In the genomic region with DNA sequence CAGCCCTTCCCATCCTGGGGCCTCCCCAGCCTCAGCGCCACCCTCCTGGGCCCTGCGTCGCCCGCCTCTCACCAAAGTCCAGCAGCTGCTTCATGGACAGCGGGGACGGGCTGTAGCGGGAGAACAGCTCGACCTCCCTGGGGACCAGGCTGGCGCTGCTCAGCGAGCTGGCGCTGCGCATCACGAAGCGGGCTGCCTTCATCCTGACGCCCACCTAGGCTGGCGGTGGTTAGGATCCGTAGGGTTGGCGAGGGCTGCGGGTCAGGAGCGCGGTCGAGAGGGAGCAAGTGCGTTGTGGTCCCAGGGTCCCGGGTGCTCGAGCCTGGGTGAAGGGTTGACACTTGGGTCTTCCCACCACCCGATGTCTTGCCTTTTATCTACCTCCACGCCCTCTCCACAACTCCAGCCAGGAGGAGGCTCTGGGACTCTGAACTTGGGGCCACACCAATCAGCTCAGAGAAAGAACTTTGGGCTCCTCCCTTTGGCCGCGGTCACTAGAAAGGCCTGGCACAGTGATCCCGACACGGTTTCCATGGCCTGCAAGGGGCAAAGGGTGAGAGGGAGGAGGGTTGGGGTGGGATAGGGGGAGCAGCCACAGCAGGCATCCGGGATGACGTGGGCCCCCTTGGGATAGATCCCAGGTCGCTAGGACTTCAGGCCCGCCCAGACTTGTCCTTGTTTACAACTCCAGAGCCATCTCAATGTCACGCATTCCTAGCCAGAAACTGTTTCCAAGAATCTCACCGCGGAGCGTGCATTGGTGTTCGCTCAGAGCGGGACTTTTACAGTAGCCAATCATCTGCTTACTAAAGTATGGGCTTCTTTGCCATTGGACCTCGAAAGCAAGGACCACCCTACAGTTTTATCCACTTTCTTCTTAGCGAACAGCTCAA, we compare ENCODE assay signal across 8 mouse cellular contexts. TPM values are rescaled to one million over a fixed set of nuclear protein-coding genes. Genes with fewer than 3 reads are reported as not detected.
DNase-seq lines count a peak whose midpoint lies in the region; ATAC-seq lines count a peak whose summit lies in the region.

A gene (minus strand): TSS at position 349 of the 893 bp plus-strand sequence.

- under 1% methylated on average over 43 of the region's 43 CpGs for WGBS in forebrain, embryonic 16.5 days
- WGBS in liver, embryonic 13.5 days (ENCODE audit: insufficient replicate concordance), result 3% methylated on average over 43 of the region's 43 CpGs
- 2% methylated on average over 43 of the region's 43 CpGs for WGBS in neural tube, embryonic 14.5 days

- DNase-seq in ES-CJ7 (ENCODE audit: low read depth, low spot score), result peak; percentile 98
- peak; percentile 26 to 33 for DNase-seq in cerebellum, adult 18-20 months
- DNase-seq in heart, postnatal 10 days, result peak; percentile 96 to 97
- peak; percentile 86 to 93 for DNase-seq in kidney, postnatal 4 days
- no peak for DNase-seq in liver, embryonic 13.5 days
- DNase-seq in urinary bladder, adult 18-20 months (ENCODE audit: low spot score in 2 of 2), result peak; percentile 70 to 85

- intact Hi-C loops in heart, postnatal 10 days (cut with DNase I), result loop anchor here (5.0 kb wide), 1 partner anchor 84 kb away; no protein-coding TSS in a partner anchor

- peaks cover 12% of the 10 kb centered on the region for H3K4me1 ChIP-seq in forebrain, embryonic 16.5 days (replicated peaks; ENCODE audit: control insufficient read depth, insufficient read depth, low read length)
- 0 out of 2 replicates have a peak, but pooled peaks cover 5% of the 10 kb centered on the region for H3K4me1 ChIP-seq in liver, embryonic 13.5 days (replicated peaks)
- 0 out of 2 replicates have a peak, but pooled peaks cover 4% of the 10 kb centered on the region for H3K4me1 ChIP-seq in neural tube, embryonic 14.5 days (ENCODE audit: control insufficient read depth, insufficient read depth, low read length)

- no peaks in the 10 kb centered on the region for H3K36me3 ChIP-seq in forebrain, embryonic 16.5 days (ENCODE audit: control insufficient read depth, insufficient read depth)
- H3K36me3 ChIP-seq in liver, embryonic 13.5 days, result no peaks in the 10 kb centered on the region
- no peaks in the 10 kb centered on the region for H3K36me3 ChIP-seq in neural tube, embryonic 14.5 days (ENCODE audit: control insufficient read depth, insufficient read depth, low read length)

- peak within 1 kb of the TSS; percentile 60 for H3K9ac ChIP-seq in forebrain, embryonic 16.5 days (replicated peaks; ENCODE audit: low read depth, low read length)
- peak within 1 kb of the TSS; percentile 45; the same call in 1 of the 2 replicates for H3K9ac ChIP-seq in liver, embryonic 13.5 days
- H3K9ac ChIP-seq in neural tube, embryonic 14.5 days (replicated peaks; ENCODE audit: low read depth, low read length), result peak within 1 kb of the TSS; percentile 52

- peak within 1 kb of the TSS; percentile 97 for H3K4me2 ChIP-seq in forebrain, embryonic 16.5 days (ENCODE audit: low read length)
- peak within 1 kb of the TSS; percentile 65 for H3K4me2 ChIP-seq in liver, embryonic 13.5 days
- peak within 1 kb of the TSS; percentile 99 for H3K4me2 ChIP-seq in neural tube, embryonic 14.5 days (ENCODE audit: low read depth, low read length)

- peak within 1 kb of the TSS; percentile 51 for H3K4me3 ChIP-seq in forebrain, embryonic 16.5 days (replicated peaks; ENCODE audit: low read length)
- H3K4me3 ChIP-seq in liver, embryonic 13.5 days (replicated peaks), result peak within 1 kb of the TSS; percentile 53
- peak within 1 kb of the TSS; percentile 41 for H3K4me3 ChIP-seq in neural tube, embryonic 14.5 days (ENCODE audit: low read depth, low read length)

- H3K27me3 ChIP-seq in forebrain, embryonic 16.5 days (replicated peaks; ENCODE audit: control insufficient read depth, insufficient read depth, low read length), result no peaks in the 10 kb centered on the region
- peaks cover 9% of the 10 kb centered on the region for H3K27me3 ChIP-seq in liver, embryonic 13.5 days
- peaks cover 3% of the 10 kb centered on the region; the same call in 1 of the 2 replicates for H3K27me3 ChIP-seq in neural tube, embryonic 14.5 days (ENCODE audit: control insufficient read depth, insufficient read depth, low read length)

- H3K9me3 ChIP-seq in forebrain, embryonic 16.5 days (ENCODE audit: control insufficient read depth, low read length), result no peaks in the 10 kb centered on the region
- no peaks in the 10 kb centered on the region for H3K9me3 ChIP-seq in liver, embryonic 13.5 days (replicated peaks)
- H3K9me3 ChIP-seq in neural tube, embryonic 14.5 days (ENCODE audit: control insufficient read depth, low read length), result no peaks in the 10 kb centered on the region

- H3K27ac ChIP-seq in forebrain, embryonic 16.5 days (ENCODE audit: low read length), result no peak within 1 kb of the TSS; the same call in 1 of the 2 replicates
- H3K27ac ChIP-seq in liver, embryonic 13.5 days, result no peak within 1 kb of the TSS
- H3K27ac ChIP-seq in neural tube, embryonic 14.5 days (ENCODE audit: low read depth, low read length), result no peak within 1 kb of the TSS

- ATAC-seq in forebrain, embryonic 16.5 days, result peak; percentile 96
- peak; percentile 85 for ATAC-seq in liver, embryonic 13.5 days (ENCODE audit: low read depth)
- peak; percentile 96 for ATAC-seq in neural tube, embryonic 14.5 days (ENCODE audit: low read depth)

RNA-seq across cellular contexts. Expression of the gene that starts here (rescaled TPM):
- polyA plus RNA-seq in forebrain, embryonic 16.5 days (2015; fragmentation: Nextera tagmentation; extraction: Ambion mirVana), result 1.6 and 2.2 TPM in 2 replicates
- 100 to 1,000 TPM; 886 to 965 TPM for total RNA-seq in heart, postnatal 10 days (2021)
- polyA plus RNA-seq in liver, embryonic 13.5 days (2015; fragmentation: Nextera tagmentation; extraction: Ambion mirVana), result 1.2 and 1.4 TPM in 2 replicates
- polyA plus RNA-seq in neural tube, embryonic 14.5 days (2014; fragmentation: Nextera tagmentation; extraction: Ambion mirVana), result 0.33 and 0.53 TPM in 2 replicates

Comparison
In these comparisons a context has a peak if more than half of its experiments do, and no peak if none do; other contexts are left out.
1. Peak in ATAC-seq, H3K4me3 ChIP-seq, H3K9ac ChIP-seq and H3K4me2 ChIP-seq in neural tube, embryonic 14.5 days; RNA of the gene not detected or under 1 TPM.